Mouse (Mus musculus) embryonic facial prominence, embryonic 12.5 days (tissue): ENCODE data around the gene Ggps1. TPM values are rescaled to one million over a fixed set of nuclear protein-coding genes. Genes with fewer than 3 reads are reported as not detected.

Source experiments
- ATAC-seq: fragments of 200-750 bp; cut with Nextera tagmentation; 2 replicates; pipeline ENCODE4 v1.8.0; 2017; ENCODE audit not compliant: insufficient number of reproducible peaks, insufficient read depth, low FRiP score, low TSS enrichment
- H3K27ac ChIP-seq: fragments of 300-500 bp; sonication (generic); 2 replicates; pipeline ENCODE4 v1.5.1; 2016; ENCODE audit warnings: mild to moderate bottlenecking
- H3K27me3 ChIP-seq: fragments of 300-500 bp; sonication (generic); 2 replicates; pipeline ENCODE4 v1.6.1; 2016; ENCODE audit warnings: mild to moderate bottlenecking, moderate library complexity
- H3K36me3 ChIP-seq: fragments of 300-500 bp; sonication (generic); 2 replicates; pipeline ENCODE4 v1.6.1; 2016; ENCODE audit warnings: mild to moderate bottlenecking
- H3K4me1 ChIP-seq: fragments of 300-500 bp; sonication (generic); 2 replicates; pipeline ENCODE4 v1.6.1; 2016
- H3K4me2 ChIP-seq: fragments of 300-500 bp; sonication (generic); replicated peaks from 2 replicates; pipeline ENCODE4 v1.6.1; 2016; ENCODE audit warnings: mild to moderate bottlenecking, moderate library complexity
- H3K4me3 ChIP-seq: fragments of 300-500 bp; sonication (generic); 2 replicates; pipeline ENCODE4 v1.5.1; 2016; ENCODE audit warnings: mild to moderate bottlenecking
- H3K9ac ChIP-seq: fragments of 300-500 bp; sonication (generic); 2 replicates; pipeline ENCODE4 v1.6.1; 2016; ENCODE audit warnings: mild to moderate bottlenecking, moderate library complexity
- H3K9me3 ChIP-seq: fragments of 300-500 bp; sonication (generic); 2 replicates; pipeline ENCODE4 v1.6.1; 2016; ENCODE audit warnings: mild to moderate bottlenecking, moderate library complexity
- WGBS: fragments of 180-500 bp; shearing (Covaris S2); methylation state at CpG from one replicate; pipeline ENCODE4 v1.1.7; 2016; 5-methylcytosine and 5-hydroxymethylcytosine counted together
- polyA plus RNA-seq: library from polyadenylated mRNA; unstranded; fragments of >200 nt; fragmentation: Nextera tagmentation; extraction: Ambion mirVana; gene quantifications from 2 replicates; pipeline ENCODE4 v1.2.1, GENCODE M21; 2016

Ggps1 gene
- polyA plus RNA-seq, 1 experiment from 2014 or later = 64.0 TPM

GRCm38 (mm10) chr13:14064341-14065027 lies 1.2 kb upstream of the Ggps1 start:
- under 1% methylated on average over 64 of the region's 65 CpGs for WGBS
- ATAC-seq = no peak; the same call in 1 of the 2 replicates

DNA sequence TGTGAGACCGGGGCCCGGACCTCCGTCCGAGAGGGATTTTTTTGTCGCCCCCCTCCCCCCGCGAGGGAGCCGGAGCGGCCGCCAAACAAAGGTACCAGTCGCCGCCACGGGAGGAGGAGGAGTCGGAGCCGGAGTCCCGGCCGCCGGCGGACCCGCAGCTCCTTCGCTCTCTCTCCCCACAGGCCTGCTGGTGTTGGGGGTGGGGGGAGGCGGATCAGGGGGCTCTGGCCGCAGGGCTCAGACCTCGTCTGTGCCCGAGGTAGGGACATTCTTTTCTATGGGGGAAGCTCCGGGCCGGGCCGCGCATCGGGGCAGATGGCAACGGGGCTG lies 619 bp upstream of the Ggps1 start:
- Histone ChIP-seq H3K27ac (peak overlapping the region; percentile 97), H3K4me2 (peak overlapping the region; percentile 80), H3K9me3 (no peaks in the 10 kb centered on the region), H3K27me3 (no peaks in the 10 kb centered on the region), H3K4me1 (peaks cover 6% of the 10 kb centered on the region), H3K36me3 (peaks cover 4% of the 10 kb centered on the region; the same call in 1 of the 2 replicates), H3K4me3 (peak overlapping the region; percentile 87), H3K9ac (peak overlapping the region; percentile 92)
- peak; percentile 24 for ATAC-seq
- 0% methylated on average over 19 of the region's 31 CpGs for WGBS

More at GRCm38 (mm10) chr13:14064341-14065027, 1.2 kb upstream of the Ggps1 start:
- Histone ChIP-seq H3K4me2 (peak overlapping the region; percentile 80), H3K9me3 (no peaks in the 10 kb centered on the region), H3K27me3 (no peaks in the 10 kb centered on the region), H3K4me3 (peak overlapping the region; percentile 87), H3K4me1 (peaks cover 6% of the 10 kb centered on the region), H3K36me3 (0 out of 2 replicates have a peak, but pooled peaks cover 4% of the 10 kb centered on the region), H3K9ac (peak overlapping the region; percentile 92), H3K27ac (peak overlapping the region; percentile 97)

DNA sequence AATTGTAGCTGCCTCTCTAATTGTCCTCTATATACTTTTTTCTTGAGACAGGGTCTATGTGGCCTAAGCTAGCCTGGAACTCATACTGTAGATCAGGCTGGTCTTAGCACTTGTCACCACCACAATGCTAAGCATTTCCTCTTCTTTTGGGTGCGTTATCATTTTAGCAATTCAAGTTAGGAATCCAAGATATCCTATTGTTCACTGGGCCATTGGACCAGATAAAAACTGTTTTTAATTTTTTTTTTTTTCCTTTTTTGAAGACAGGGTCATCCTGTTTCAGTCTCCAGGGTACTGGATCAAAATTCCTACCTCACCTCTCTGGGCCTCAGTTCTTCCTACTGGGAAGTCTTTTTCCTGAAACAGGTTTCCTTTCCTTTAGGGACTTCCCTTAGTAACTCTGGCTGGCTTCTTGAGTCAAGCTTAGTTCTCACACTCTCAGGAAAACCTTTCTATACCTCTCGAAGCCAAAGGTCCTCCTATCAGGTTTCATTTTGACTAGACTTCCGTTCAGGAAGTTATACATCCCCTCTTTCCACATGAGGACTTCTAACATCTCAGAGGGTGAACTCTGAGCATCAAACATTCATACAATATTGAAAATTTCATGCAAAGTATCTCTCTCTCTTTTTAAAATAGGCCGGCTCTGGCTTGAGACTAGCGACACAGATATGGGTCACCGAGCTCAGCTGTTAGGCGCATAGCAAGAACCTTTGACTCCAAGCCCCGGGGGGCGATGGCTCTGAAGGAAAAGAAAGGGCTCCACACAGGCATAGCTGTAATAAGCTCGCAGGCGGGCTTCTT lies 877 bp downstream of the Ggps1 start:
- 6% methylated on average over 11 of the region's 11 CpGs for WGBS
- peak overlapping the region; percentile 61 for H3K4me2 ChIP-seq
- ATAC-seq = no peak
- peaks cover 8% of the 10 kb centered on the region; the same call in 1 of the 2 replicates for H3K36me3 ChIP-seq
- H3K27ac ChIP-seq = peak overlapping the region; percentile 91
- H3K9me3 ChIP-seq = no peaks in the 10 kb centered on the region
- peaks cover 4% of the 10 kb centered on the region for H3K4me1 ChIP-seq
- peak overlapping the region; percentile 87 for H3K4me3 ChIP-seq
- peak overlapping the region; percentile 72 for H3K9ac ChIP-seq
- no peaks in the 10 kb centered on the region for H3K27me3 ChIP-seq

- H3K4me2 ChIP-seq = no peak overlapping the region
- peaks cover 4% of the 10 kb centered on the region for H3K4me1 ChIP-seq
- no peaks in the 10 kb centered on the region for H3K9me3 ChIP-seq
- peaks cover 20% of the 10 kb centered on the region for H3K36me3 ChIP-seq
- no peak overlapping the region for H3K9ac ChIP-seq
- H3K27ac ChIP-seq = no peak overlapping the region
- ATAC-seq = no peak
- no peaks in the 10 kb centered on the region for H3K27me3 ChIP-seq
- H3K4me3 ChIP-seq = no peak overlapping the region
Observed at GRCm38 (mm10) chr13:14059582-14059981, 3.7 kb downstream of the Ggps1 start.

- no peak overlapping the region for H3K4me3 ChIP-seq
- no peak overlapping the region for H3K9ac ChIP-seq
- 96% methylated on average over 3 of the region's 3 CpGs for WGBS
- H3K27ac ChIP-seq = no peak overlapping the region
- no peak for ATAC-seq
- H3K4me2 ChIP-seq = no peak overlapping the region
- H3K9me3 ChIP-seq = no peaks in the 10 kb centered on the region
- H3K4me1 ChIP-seq = no peaks in the 10 kb centered on the region; the same call in 1 of the 2 replicates
- peaks cover 46% of the 10 kb centered on the region for H3K36me3 ChIP-seq
- no peaks in the 10 kb centered on the region for H3K27me3 ChIP-seq
Observed at GRCm38 (mm10) chr13:14056801-14057200, 6.5 kb downstream of the Ggps1 start.

- 89% methylated on average over 1 of the region's 1 CpGs for WGBS
- Histone ChIP-seq H3K27ac (no peak overlapping the region), H3K9me3 (no peaks in the 10 kb centered on the region), H3K4me1 (no peaks in the 10 kb centered on the region), H3K4me3 (no peak overlapping the region), H3K9ac (no peak overlapping the region), H3K27me3 (no peaks in the 10 kb centered on the region), H3K4me2 (no peak overlapping the region), H3K36me3 (peaks cover 64% of the 10 kb centered on the region)
- no peak for ATAC-seq
Observed at GRCm38 (mm10) chr13:14049878-14050277, 13.4 kb downstream of the Ggps1 start.

DNA sequence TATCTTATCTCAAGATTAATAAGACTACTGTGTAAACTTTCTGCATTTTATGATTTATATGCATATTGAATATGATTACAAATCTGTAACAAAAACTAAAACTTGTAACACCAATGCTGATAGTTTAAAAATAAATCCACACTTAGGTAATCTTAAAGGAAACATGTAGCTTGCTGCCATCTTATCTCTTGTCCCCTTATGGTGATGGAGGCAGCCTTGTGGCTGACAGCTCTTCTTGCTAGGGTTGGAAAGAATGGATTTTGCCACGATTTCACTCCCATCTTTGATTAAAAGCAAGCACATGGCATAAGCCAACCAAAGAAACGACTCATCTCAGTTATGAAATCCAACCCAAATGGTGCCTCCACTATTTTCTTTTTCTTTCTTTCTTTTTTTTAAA lies 18.8 kb downstream of the Ggps1 start:
- H3K4me2 ChIP-seq = no peak overlapping the region
- peaks cover 7% of the 10 kb centered on the region; the same call in 1 of the 2 replicates for H3K4me1 ChIP-seq
- H3K27ac ChIP-seq = no peak overlapping the region
- H3K9me3 ChIP-seq = no peaks in the 10 kb centered on the region
- WGBS = 65% methylated on average over 2 of the region's 2 CpGs
- H3K36me3 ChIP-seq = peaks cover 20% of the 10 kb centered on the region
- no peaks in the 10 kb centered on the region for H3K27me3 ChIP-seq
- H3K4me3 ChIP-seq = no peak overlapping the region
- H3K9ac ChIP-seq = no peak overlapping the region
- no peak for ATAC-seq

DNA sequence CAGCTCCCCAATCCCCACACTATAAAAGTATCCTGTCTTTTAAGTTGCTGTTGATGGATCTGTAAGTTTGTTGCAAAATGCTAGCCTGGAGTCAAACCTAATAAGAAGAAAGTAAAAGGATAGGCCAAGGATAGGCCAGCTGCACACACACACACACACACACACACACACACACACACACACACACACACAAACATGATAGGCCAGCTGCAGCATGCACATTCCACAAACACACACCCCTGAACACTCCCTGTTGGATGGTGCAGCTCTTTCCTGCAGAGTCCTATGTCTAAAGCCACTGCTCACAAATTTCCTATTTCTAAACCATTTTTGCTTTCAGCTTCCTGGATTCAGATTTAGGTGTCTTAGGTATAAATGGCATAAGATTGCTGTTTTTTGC lies 19.4 kb downstream of the Ggps1 start:
- H3K27me3 ChIP-seq = no peaks in the 10 kb centered on the region
- H3K4me1 ChIP-seq = peaks cover 7% of the 10 kb centered on the region; the same call in 1 of the 2 replicates
- H3K36me3 ChIP-seq = peaks cover 13% of the 10 kb centered on the region
- H3K4me3 ChIP-seq = no peak overlapping the region
- H3K9ac ChIP-seq = no peak overlapping the region
- no peak for ATAC-seq
- no peak overlapping the region for H3K4me2 ChIP-seq
- no peaks in the 10 kb centered on the region for H3K9me3 ChIP-seq
- H3K27ac ChIP-seq = no peak overlapping the region

GRCm38 (mm10) chr13:14040186-14040585 lies 23.1 kb downstream of the Ggps1 start:
- WGBS = 47% methylated on average over 5 of the region's 5 CpGs
- H3K27ac ChIP-seq = peak overlapping the region; percentile 36; the same call in 1 of the 2 replicates

DNA sequence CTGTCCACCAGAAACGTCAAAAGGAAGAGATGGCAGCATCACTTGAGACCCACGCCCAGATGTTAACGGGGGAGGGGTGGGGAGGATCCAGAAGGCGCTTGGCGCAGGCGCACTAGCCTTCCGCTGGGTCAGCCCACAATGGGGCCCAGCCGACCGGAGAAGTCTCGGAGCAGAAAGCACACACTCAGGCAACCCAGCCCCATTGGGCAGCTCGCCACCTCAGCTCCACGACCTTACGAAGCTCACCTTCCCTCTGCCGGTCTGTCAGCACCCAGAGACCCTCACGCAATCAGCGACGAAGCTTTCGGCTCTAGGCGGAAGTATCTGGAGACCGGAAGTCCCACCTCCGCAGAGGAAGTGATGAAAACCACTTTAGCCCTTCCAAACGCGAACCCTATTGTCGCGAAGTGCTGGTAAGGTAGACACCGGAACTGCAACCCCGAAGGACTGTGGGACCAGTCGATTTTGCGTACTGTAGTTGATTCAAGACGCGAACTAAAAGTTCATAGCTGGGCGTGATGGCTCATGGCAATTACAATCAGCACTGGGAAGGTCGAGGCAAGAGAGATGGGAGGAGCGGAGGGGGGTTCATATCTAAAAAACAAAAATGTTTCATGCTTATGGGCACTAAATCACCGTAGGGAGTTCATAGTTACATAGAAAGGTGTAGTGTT lies 23.9 kb downstream of the Ggps1 start, which contains the start of gene Tbce:
TSS of gene Tbce (minus strand) at position 347 of the 674 bp plus-strand sequence.
- Histone ChIP-seq H3K4me2 (peak within 1 kb of the TSS; percentile 83), H3K36me3 (no peaks in the 10 kb centered on the region), H3K9ac (peak within 1 kb of the TSS; percentile 79), H3K27ac (peak within 1 kb of the TSS; percentile 96), H3K27me3 (no peaks in the 10 kb centered on the region), H3K4me3 (peak within 1 kb of the TSS; percentile 57), H3K4me1 (peaks cover 14% of the 10 kb centered on the region), H3K9me3 (no peaks in the 10 kb centered on the region)
- peak; percentile 97 for ATAC-seq
- 1% methylated on average over 35 of the region's 35 CpGs for WGBS

More at GRCm38 (mm10) chr13:14040186-14040585, 23.1 kb downstream of the Ggps1 start:
- H3K9me3 ChIP-seq = no peaks in the 10 kb centered on the region
- H3K27me3 ChIP-seq = no peaks in the 10 kb centered on the region
- no peak overlapping the region for H3K9ac ChIP-seq
- peak overlapping the region; percentile 83 for H3K4me2 ChIP-seq
- H3K4me3 ChIP-seq = peak overlapping the region; percentile 57
- ATAC-seq = no peak
- no peaks in the 10 kb centered on the region for H3K36me3 ChIP-seq
- H3K4me1 ChIP-seq = peaks cover 14% of the 10 kb centered on the region

DNA sequence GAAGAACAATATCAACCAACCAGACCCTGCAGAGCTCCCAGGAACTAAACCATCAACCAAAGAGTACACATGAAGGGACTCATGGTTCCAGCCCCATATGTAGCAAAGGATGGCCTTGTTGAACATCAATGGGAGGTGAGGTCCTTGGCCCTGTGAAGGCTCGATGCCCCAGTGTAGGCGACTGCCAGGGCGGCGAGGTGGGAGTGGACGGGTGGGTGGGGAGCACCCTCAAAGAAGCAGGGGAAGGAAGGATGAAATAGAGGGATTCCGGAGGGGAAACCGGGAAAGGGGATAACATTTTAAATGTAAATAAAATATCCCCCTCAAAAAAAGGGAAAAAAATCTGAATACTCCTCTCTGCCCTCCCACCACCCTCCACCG lies 24.4 kb downstream of the Ggps1 start:
- H3K4me2 ChIP-seq = peak overlapping the region; percentile 83
- H3K27me3 ChIP-seq = no peaks in the 10 kb centered on the region
- ATAC-seq = peak; percentile 33
- H3K27ac ChIP-seq = peak overlapping the region; percentile 96
- peaks cover 14% of the 10 kb centered on the region for H3K4me1 ChIP-seq
- H3K36me3 ChIP-seq = no peaks in the 10 kb centered on the region
- WGBS = 0% methylated on average over 8 of the region's 8 CpGs
- peak overlapping the region; percentile 57 for H3K4me3 ChIP-seq
- H3K9ac ChIP-seq = peak overlapping the region; percentile 79
- no peaks in the 10 kb centered on the region for H3K9me3 ChIP-seq
